Mouse (Mus musculus): ENCODE measurements around the gene Ehbp1l1. TPM values are rescaled to one million over a fixed set of nuclear protein-coding genes. Genes with fewer than 3 reads are reported as not detected.

Gene Ehbp1l1
- total and polyA plus RNA-seq, 3 experiments: 30.4 to 62.6 (median 57.0) TPM

DNA sequence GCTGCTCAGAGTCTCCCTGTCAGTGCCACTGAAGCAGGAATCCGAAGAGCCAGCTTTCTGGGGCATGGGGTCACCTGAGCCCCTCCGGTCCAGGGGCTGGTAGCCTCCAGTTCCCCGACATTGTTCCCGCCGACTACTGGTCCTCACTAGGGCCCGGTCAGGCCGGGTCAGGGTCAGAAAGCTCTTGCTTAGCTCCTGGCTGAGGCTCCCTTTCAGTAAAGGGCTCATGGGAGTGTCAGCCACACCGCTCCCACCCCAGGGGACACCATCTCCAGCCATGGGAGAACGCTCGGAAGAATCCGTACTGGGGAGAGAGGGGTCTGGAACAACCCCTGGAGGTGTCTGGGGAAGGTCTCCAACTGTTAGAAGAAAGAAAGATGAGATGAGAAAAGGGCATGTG is 40.3 kb downstream of the Ehbp1l1 start:
- dilution Hi-C loops (cut with MboI; ENCODE audit: extremely low pct_ligation_motif_present, extremely low pct_unique_long_range_greater_than_20kb, low sequenced_read_pairs): no loop called here
- Histone ChIP-seq H3K27ac (ENCODE audit: insufficient read depth, low read depth) (no peak overlapping the region), H3K4me2 (ENCODE audit: insufficient read depth, low read depth, poor library complexity, severe bottlenecking) (no peak overlapping the region), H3K36me3 (replicated peaks in 1 of 2; ENCODE audit: control insufficient read depth in 1 of 2, insufficient read depth in 1 of 2, low read length in 1 of 2) (peaks cover 59 to 68% of the 10 kb centered on the region in 2 experiments), H3K4me3 (replicated peaks in 1 of 3; ENCODE audit: low read depth in 2 of 3, low read length in 2 of 3, poor library complexity in 1 of 3) (no peak overlapping the region), H3K4me1 (ENCODE audit: control insufficient read depth in 1 of 2, insufficient read depth in 2 of 2) (peaks cover 14 to 18% of the 10 kb centered on the region in 2 experiments), H3K79me2 (replicated peaks; ENCODE audit: control insufficient read depth, extremely low read depth, insufficient read depth, poor library complexity, severe bottlenecking) (peaks cover 22% of the 10 kb centered on the region), H3K9me3 (replicated peaks; ENCODE audit: low read length) (no peaks in the 10 kb centered on the region), H3K9ac (ENCODE audit: insufficient read depth, low read depth) (no peak overlapping the region), H3K27me3 (replicated peaks) (no peaks in the 10 kb centered on the region)
- in situ Hi-C loops (cut with MboI; ENCODE audit: low pct_ligation_motif_present, low pct_unique_long_range_greater_than_20kb, low sequenced_read_pairs): no loop called here
- no peak for DNase-seq (ENCODE audit: extremely low read depth)
- TF ChIP-seq CHD1 (IDR thresholded peaks at IDR 0.05; ENCODE audit: low read depth, low read length): no peak
- TF ChIP-seq ZNF384 (IDR thresholded peaks at IDR 0.05; ENCODE audit: low read depth, low read length): no peak
- no peak for TF ChIP-seq PAX5 (IDR thresholded peaks at IDR 0.05; ENCODE audit: low read length)
- TF ChIP-seq CTCF (conservative IDR thresholded peaks at IDR 0.05 in 1 of 2, IDR thresholded peaks at IDR 0.05 in 1 of 2; ENCODE audit: low read depth in 2 of 2, low read length in 2 of 2): no peak
- no peak for TF ChIP-seq CHD2 (IDR thresholded peaks at IDR 0.05; ENCODE audit: low read length)
- TF ChIP-seq KAT2A (IDR thresholded peaks at IDR 0.05; ENCODE audit: insufficient replicate concordance, low read length): no peak
- TF ChIP-seq ZMIZ1 (IDR thresholded peaks at IDR 0.05; ENCODE audit: low read depth, low read length): no peak
- TF ChIP-seq BHLHE40 (IDR thresholded peaks at IDR 0.05; ENCODE audit: low read depth, low read length): no peak
- no peak for TF ChIP-seq JUND (conservative IDR thresholded peaks at IDR 0.05; ENCODE audit: low read depth, low read length)
- TF ChIP-seq TBP (conservative IDR thresholded peaks at IDR 0.05; ENCODE audit: low read depth, low read length): no peak
- TF ChIP-seq USF2 (conservative IDR thresholded peaks at IDR 0.05; ENCODE audit: low read depth, low read length): no peak
- no peak for TF ChIP-seq ETS1 (conservative IDR thresholded peaks at IDR 0.05; ENCODE audit: low read depth, low read length)
- no peak for TF ChIP-seq POLR2AphosphoS2 (IDR thresholded peaks at IDR 0.05; ENCODE audit: low read depth, low read length)
- TF ChIP-seq NRF1 (IDR thresholded peaks at IDR 0.05; ENCODE audit: low read depth, low read length): no peak
- TF ChIP-seq MXI1 (IDR thresholded peaks at IDR 0.05; ENCODE audit: low read depth, low read length): no peak
- no peak for TF ChIP-seq ZKSCAN1 (IDR thresholded peaks at IDR 0.05; ENCODE audit: borderline replicate concordance, low read depth, low read length)
- no peak for TF ChIP-seq USF1 (IDR thresholded peaks at IDR 0.05; ENCODE audit: low read depth, low read length)

GRCm38 (mm10) chr19:5685431-5685830 is 40.7 kb downstream of the Ehbp1l1 start:
- H3K9ac ChIP-seq (ENCODE audit: insufficient read depth, low read depth): no peak overlapping the region
- no peak for DNase-seq (ENCODE audit: extremely low read depth)
- no peak overlapping the region for H3K27ac ChIP-seq (ENCODE audit: insufficient read depth, low read depth)
- no peaks in the 10 kb centered on the region for H3K27me3 ChIP-seq (replicated peaks)
- H3K79me2 ChIP-seq (replicated peaks; ENCODE audit: control insufficient read depth, extremely low read depth, insufficient read depth, poor library complexity, severe bottlenecking): peaks cover 17% of the 10 kb centered on the region
- H3K4me1 ChIP-seq (ENCODE audit: control insufficient read depth in 1 of 2, insufficient read depth in 2 of 2): peaks cover 9 to 14% of the 10 kb centered on the region in 2 experiments
- H3K4me2 ChIP-seq (ENCODE audit: insufficient read depth, low read depth, poor library complexity, severe bottlenecking): no peak overlapping the region
- H3K36me3 ChIP-seq (replicated peaks in 1 of 2; ENCODE audit: control insufficient read depth in 1 of 2, insufficient read depth in 1 of 2, low read length in 1 of 2): peaks cover 61 to 68% of the 10 kb centered on the region in 2 experiments
- H3K9me3 ChIP-seq (replicated peaks; ENCODE audit: low read length): no peaks in the 10 kb centered on the region
- in situ Hi-C loops (cut with MboI; ENCODE audit: low pct_ligation_motif_present, low pct_unique_long_range_greater_than_20kb, low sequenced_read_pairs) (no loop called here), dilution Hi-C loops (cut with MboI; ENCODE audit: extremely low pct_ligation_motif_present, extremely low pct_unique_long_range_greater_than_20kb, low sequenced_read_pairs) (no loop called here)
- no peak for TF ChIP-seq POLR2A (IDR thresholded peaks at IDR 0.05; ENCODE audit: low read depth, low read length)
- no peak for TF ChIP-seq NELFE (IDR thresholded peaks at IDR 0.05; ENCODE audit: low read depth, low read length)
- no peak for TF ChIP-seq CTCF (conservative IDR thresholded peaks at IDR 0.05 in 1 of 2, IDR thresholded peaks at IDR 0.05 in 1 of 2; ENCODE audit: low read depth in 2 of 2, low read length in 2 of 2)
- no peak for TF ChIP-seq ETS1 (conservative IDR thresholded peaks at IDR 0.05; ENCODE audit: low read depth, low read length)
- TF ChIP-seq IRF4 (IDR thresholded peaks at IDR 0.05; ENCODE audit: low read depth, low read length): no peak
- no peak overlapping the region for H3K4me3 ChIP-seq (replicated peaks in 1 of 3; ENCODE audit: low read depth in 2 of 3, low read length in 2 of 3, poor library complexity in 1 of 3)
